Mouse (Mus musculus): Measurements from ENCODE around the gene Pacsin3. TPM values are rescaled to one million over a fixed set of nuclear protein-coding genes. Genes with fewer than 3 reads are reported as not detected.

The Pacsin3 gene
- polyA plus RNA-seq, 2 experiments: 43.2 to 73.8 TPM

GRCm38 (mm10) chr2:91301836-91302235 lies 46.1 kb downstream of the Pacsin3 start:
- TF ChIP-seq POLR2A (IDR thresholded peaks at IDR 0.05; ENCODE audit: borderline replicate concordance, extremely low read depth, insufficient read depth, insufficient read length): no peak
- H3K4me3 ChIP-seq (replicated peaks; ENCODE audit: low read length): no peak overlapping the region
- ATAC-seq (ENCODE audit: low FRiP score, low read depth) (no peak), DNase-seq (ENCODE audit: low spot score) (no peak)
- no peaks in the 10 kb centered on the region for H3K36me3 ChIP-seq (ENCODE audit: control insufficient read depth, insufficient read depth, low read length)
- no peak overlapping the region for H3K4me2 ChIP-seq (replicated peaks; ENCODE audit: low read depth, low read length, severe bottlenecking)
- no peak overlapping the region for H3K27ac ChIP-seq (replicated peaks; ENCODE audit: low read depth, low read length)
- 84% methylated on average over 2 of the region's 2 CpGs for WGBS
- H3K27me3 ChIP-seq (ENCODE audit: control insufficient read depth, insufficient read depth, low read length): no peaks in the 10 kb centered on the region
- peaks cover 7% of the 10 kb centered on the region for H3K4me1 ChIP-seq (ENCODE audit: control insufficient read depth, insufficient read depth, low read length)
- no peak overlapping the region for H3K9ac ChIP-seq (ENCODE audit: low read depth, low read length, severe bottlenecking)
- no peaks in the 10 kb centered on the region for H3K9me3 ChIP-seq (ENCODE audit: control insufficient read depth, low read length)

DNA sequence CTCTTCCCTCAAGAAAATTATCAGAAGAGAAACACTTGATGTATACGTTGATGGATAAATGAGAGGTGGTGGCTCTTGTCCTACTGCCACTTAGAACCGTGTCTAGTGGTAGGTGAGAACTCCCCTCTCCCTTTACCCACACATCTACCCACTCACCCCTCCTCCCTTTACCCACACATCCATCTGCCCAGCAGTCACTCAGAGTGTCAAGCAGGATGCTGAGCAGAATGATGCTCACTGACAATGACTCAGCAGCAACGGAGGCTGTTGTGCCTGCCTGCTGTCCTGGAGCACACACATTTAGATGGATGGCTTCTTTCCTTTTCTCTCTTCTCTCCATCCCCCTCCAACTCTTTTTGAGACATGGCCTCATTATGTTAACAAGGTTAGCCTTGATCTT lies 47.1 kb downstream of the Pacsin3 start:
- TF ChIP-seq POLR2A (IDR thresholded peaks at IDR 0.05; ENCODE audit: borderline replicate concordance, extremely low read depth, insufficient read depth, insufficient read length): no peak
- H3K4me1 ChIP-seq (ENCODE audit: control insufficient read depth, insufficient read depth, low read length): peaks cover 7% of the 10 kb centered on the region
- ATAC-seq (ENCODE audit: low FRiP score, low read depth) (no peak), DNase-seq (ENCODE audit: low spot score) (no peak)
- no peaks in the 10 kb centered on the region for H3K9me3 ChIP-seq (ENCODE audit: control insufficient read depth, low read length)
- no peak overlapping the region for H3K4me2 ChIP-seq (replicated peaks; ENCODE audit: low read depth, low read length, severe bottlenecking)
- WGBS: 69% methylated on average over 3 of the region's 3 CpGs
- H3K9ac ChIP-seq (ENCODE audit: low read depth, low read length, severe bottlenecking): no peak overlapping the region
- no peak overlapping the region for H3K27ac ChIP-seq (replicated peaks; ENCODE audit: low read depth, low read length)
- no peaks in the 10 kb centered on the region for H3K27me3 ChIP-seq (ENCODE audit: control insufficient read depth, insufficient read depth, low read length)
- no peaks in the 10 kb centered on the region for H3K36me3 ChIP-seq (ENCODE audit: control insufficient read depth, insufficient read depth, low read length)
- no peak overlapping the region for H3K4me3 ChIP-seq (replicated peaks; ENCODE audit: low read length)

GRCm38 (mm10) chr2:91305926-91306325 lies 50.2 kb downstream of the Pacsin3 start:
- Histone ChIP-seq H3K4me1 (ENCODE audit: control insufficient read depth, insufficient read depth, low read length) (no peaks in the 10 kb centered on the region), H3K36me3 (ENCODE audit: control insufficient read depth, insufficient read depth, low read length) (no peaks in the 10 kb centered on the region), H3K4me3 (replicated peaks; ENCODE audit: low read length) (no peak overlapping the region), H3K9me3 (ENCODE audit: control insufficient read depth, low read length) (no peaks in the 10 kb centered on the region), H3K27ac (replicated peaks; ENCODE audit: low read depth, low read length) (no peak overlapping the region), H3K4me2 (replicated peaks; ENCODE audit: low read depth, low read length, severe bottlenecking) (no peak overlapping the region), H3K9ac (ENCODE audit: low read depth, low read length, severe bottlenecking) (no peak overlapping the region), H3K27me3 (ENCODE audit: control insufficient read depth, insufficient read depth, low read length) (no peaks in the 10 kb centered on the region)
- TF ChIP-seq POLR2A (IDR thresholded peaks at IDR 0.05; ENCODE audit: borderline replicate concordance, extremely low read depth, insufficient read depth, insufficient read length): no peak
- 93% methylated on average over 9 of the region's 9 CpGs for WGBS
- ATAC-seq (ENCODE audit: low FRiP score, low read depth) (no peak), DNase-seq (ENCODE audit: low spot score) (no peak)

- no peak overlapping the region for H3K27ac ChIP-seq (replicated peaks; ENCODE audit: low read depth, low read length)
- ATAC-seq (ENCODE audit: low FRiP score, low read depth) (no peak), DNase-seq (ENCODE audit: low spot score) (no peak)
- H3K27me3 ChIP-seq (ENCODE audit: control insufficient read depth, insufficient read depth, low read length): no peaks in the 10 kb centered on the region
- H3K9ac ChIP-seq (ENCODE audit: low read depth, low read length, severe bottlenecking): no peak overlapping the region
- no peaks in the 10 kb centered on the region for H3K36me3 ChIP-seq (ENCODE audit: control insufficient read depth, insufficient read depth, low read length)
- no peaks in the 10 kb centered on the region for H3K9me3 ChIP-seq (ENCODE audit: control insufficient read depth, low read length)
- TF ChIP-seq POLR2A (IDR thresholded peaks at IDR 0.05; ENCODE audit: borderline replicate concordance, extremely low read depth, insufficient read depth, insufficient read length): no peak
- H3K4me1 ChIP-seq (ENCODE audit: control insufficient read depth, insufficient read depth, low read length): no peaks in the 10 kb centered on the region
- no peak overlapping the region for H3K4me3 ChIP-seq (replicated peaks; ENCODE audit: low read length)
- H3K4me2 ChIP-seq (replicated peaks; ENCODE audit: low read depth, low read length, severe bottlenecking): no peak overlapping the region
Measured at GRCm38 (mm10) chr2:91306589-91306988, 50.8 kb downstream of the Pacsin3 start.

- Histone ChIP-seq H3K36me3 (ENCODE audit: control insufficient read depth, insufficient read depth, low read length) (no peaks in the 10 kb centered on the region), H3K4me3 (replicated peaks; ENCODE audit: low read length) (no peak overlapping the region), H3K27me3 (ENCODE audit: control insufficient read depth, insufficient read depth, low read length) (no peaks in the 10 kb centered on the region), H3K4me2 (replicated peaks; ENCODE audit: low read depth, low read length, severe bottlenecking) (no peak overlapping the region), H3K4me1 (ENCODE audit: control insufficient read depth, insufficient read depth, low read length) (no peaks in the 10 kb centered on the region), H3K9me3 (ENCODE audit: control insufficient read depth, low read length) (no peaks in the 10 kb centered on the region), H3K27ac (replicated peaks; ENCODE audit: low read depth, low read length) (no peak overlapping the region), H3K9ac (ENCODE audit: low read depth, low read length, severe bottlenecking) (no peak overlapping the region)
- 24% methylated on average over 5 of the region's 5 CpGs for WGBS
- DNase-seq (ENCODE audit: low spot score) (no peak), ATAC-seq (ENCODE audit: low FRiP score, low read depth) (no peak)
- no peak for TF ChIP-seq POLR2A (IDR thresholded peaks at IDR 0.05; ENCODE audit: borderline replicate concordance, extremely low read depth, insufficient read depth, insufficient read length)
Measured at GRCm38 (mm10) chr2:91308680-91309079, 52.9 kb downstream of the Pacsin3 start.

DNA sequence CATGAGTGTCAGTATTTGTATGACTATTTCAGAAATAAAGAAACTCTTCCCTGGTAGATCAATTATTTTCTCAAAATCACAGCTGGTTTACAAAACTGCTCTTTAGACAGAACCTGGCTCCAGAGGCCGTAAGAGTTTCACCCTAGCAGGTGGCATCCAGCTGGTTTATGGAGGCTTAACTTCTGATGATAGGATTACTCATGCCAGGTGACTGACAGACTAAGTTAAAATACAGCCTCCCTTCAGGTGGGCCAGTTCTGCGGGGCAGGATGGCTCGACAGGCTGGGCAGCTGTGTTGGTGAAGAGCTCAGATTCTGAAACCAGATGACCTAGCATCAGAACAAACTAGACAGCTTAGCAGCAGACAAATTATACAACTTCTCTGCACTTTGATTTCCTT lies 53.8 kb downstream of the Pacsin3 start:
- H3K4me2 ChIP-seq (replicated peaks; ENCODE audit: low read depth, low read length, severe bottlenecking): no peak overlapping the region
- no peaks in the 10 kb centered on the region for H3K9me3 ChIP-seq (ENCODE audit: control insufficient read depth, low read length)
- H3K27ac ChIP-seq (replicated peaks; ENCODE audit: low read depth, low read length): no peak overlapping the region
- DNase-seq (ENCODE audit: low spot score) (no peak), ATAC-seq (ENCODE audit: low FRiP score, low read depth) (no peak)
- H3K4me1 ChIP-seq (ENCODE audit: control insufficient read depth, insufficient read depth, low read length): no peaks in the 10 kb centered on the region
- no peak overlapping the region for H3K4me3 ChIP-seq (replicated peaks; ENCODE audit: low read length)
- no peaks in the 10 kb centered on the region for H3K27me3 ChIP-seq (ENCODE audit: control insufficient read depth, insufficient read depth, low read length)
- H3K36me3 ChIP-seq (ENCODE audit: control insufficient read depth, insufficient read depth, low read length): no peaks in the 10 kb centered on the region
- 13% methylated on average over 3 of the region's 3 CpGs for WGBS
- no peak for TF ChIP-seq POLR2A (IDR thresholded peaks at IDR 0.05; ENCODE audit: borderline replicate concordance, extremely low read depth, insufficient read depth, insufficient read length)
- H3K9ac ChIP-seq (ENCODE audit: low read depth, low read length, severe bottlenecking): no peak overlapping the region

Measured in limb, embryonic 14.5 days (tissue).